Mouse (Mus musculus) limb, embryonic 14.5 days (tissue): ENCODE measurements around the gene Zfp652. TPM values are rescaled to one million over a fixed set of nuclear protein-coding genes. Genes with fewer than 3 reads are reported as not detected.
"Not testable (repeated sequence)": the region's sequence is repeated elsewhere in the genome, so short reads cannot be mapped to it uniquely, and the experiment has no call there.

Experiments
- ATAC-seq: fragments of 200-750 bp; cut with Nextera tagmentation; 2 replicates; pipeline ENCODE4 v1.8.0; 2017; ENCODE audit warnings: low read depth, moderate number of reproducible peaks, moderate TSS enrichment; ENCODE audit not compliant: low FRiP score
- DNase-seq: peaks from one replicate; pipeline ENCODE4 v3.0.0-alpha.2; 2015; ENCODE audit warnings: low spot score
- H3K27ac ChIP-seq: fragments of 300-500 bp; sonication (generic); replicated peaks from 2 replicates; pipeline ENCODE4 v1.5.1; 2014; ENCODE audit warnings: low read depth, mild to moderate bottlenecking, low read length, moderate library complexity, mixed read lengths
- H3K27me3 ChIP-seq: fragments of 300-500 bp; sonication (generic); 2 replicates; pipeline ENCODE4 v1.6.1; 2014; ENCODE audit warnings: low read length, mixed read lengths; ENCODE audit not compliant: control insufficient read depth, insufficient read depth
- H3K36me3 ChIP-seq: fragments of 300-500 bp; sonication (generic); 2 replicates; pipeline ENCODE4 v1.6.1; 2014; ENCODE audit warnings: mild to moderate bottlenecking, low read length, moderate library complexity, mixed read lengths; ENCODE audit not compliant: control insufficient read depth, insufficient read depth
- H3K4me1 ChIP-seq: fragments of 300-500 bp; sonication (generic); 2 replicates; pipeline ENCODE4 v1.6.1; 2014; ENCODE audit warnings: antibody characterized with exemption, low read length, mixed read lengths; ENCODE audit not compliant: control insufficient read depth, insufficient read depth
- H3K4me2 ChIP-seq: fragments of 300-500 bp; sonication (generic); replicated peaks from 2 replicates; pipeline ENCODE4 v1.6.1; 2014; ENCODE audit warnings: low read depth, mild to moderate bottlenecking, low read length, moderate library complexity; ENCODE audit not compliant: severe bottlenecking
- H3K4me3 ChIP-seq: fragments of 300-500 bp; sonication (generic); replicated peaks from 2 replicates; pipeline ENCODE4 v1.5.1; 2014; ENCODE audit warnings: low read length
- H3K9ac ChIP-seq: fragments of 300-500 bp; sonication (generic); 2 replicates; pipeline ENCODE4 v1.6.1; 2014; ENCODE audit warnings: mild to moderate bottlenecking, low read depth, low read length, moderate library complexity; ENCODE audit not compliant: severe bottlenecking
- H3K9me3 ChIP-seq: fragments of 300-500 bp; sonication (generic); 2 replicates; pipeline ENCODE4 v1.6.1; 2016; ENCODE audit warnings: low read length; ENCODE audit not compliant: control insufficient read depth
- POLR2A ChIP-seq: fragments of 200-500 bp; IDR thresholded peaks from 2 replicates; pipeline ENCODE4 v1.8.0; 2012; ENCODE audit warnings: inconsistent platforms, mild to moderate bottlenecking, moderate library complexity, borderline replicate concordance; ENCODE audit not compliant: insufficient read depth, insufficient read length; ENCODE audit errors: extremely low read depth
- WGBS: fragments of 180-500 bp; shearing (Covaris S2); extraction: QIAGEN DNeasy Blood & Tissue Kit; methylation state at CpG from one replicate; pipeline ENCODE4 v1.1.7; 2014; 5-methylcytosine and 5-hydroxymethylcytosine counted together
- polyA plus RNA-seq, 2 experiments: library from polyadenylated mRNA; depleted of rRNA in 1 of 2; stranded (reverse) in 1 of 2; unstranded in 1 of 2; fragments of >200 nt; fragmentation: Nextera tagmentation in 1 of 2; extraction: Ambion mirVana in 1 of 2; gene quantifications; 2 replicates each; pipeline versions ENCODE4 v1.2.1 to v1.2.3; 2012 to 2014

Gene Zfp652
- polyA plus RNA-seq, 2 experiments = 13.8 to 25.3 TPM

DNA sequence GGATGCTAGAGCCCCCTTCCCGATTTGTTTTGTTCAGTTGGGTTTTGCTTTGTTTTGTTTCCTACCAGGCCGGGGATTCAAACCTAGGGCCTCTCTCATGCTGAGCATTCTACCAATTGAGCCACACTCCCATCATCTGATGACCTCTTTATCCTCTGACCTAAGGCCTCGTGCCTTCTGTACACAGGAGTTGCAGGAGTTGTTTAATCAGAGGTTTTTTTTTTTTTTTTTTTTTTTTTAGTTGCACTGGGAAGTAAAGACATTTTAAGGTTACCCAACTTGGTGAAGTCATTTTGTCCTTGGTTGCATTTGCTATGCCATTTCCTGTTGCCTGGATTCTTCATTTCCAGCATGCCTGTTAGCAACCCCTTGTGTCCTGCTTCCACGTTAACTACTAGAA lies 157.0 kb downstream of the Zfp652 start:
- no peaks in the 10 kb centered on the region; the same call in 1 of the 2 replicates for H3K27me3 ChIP-seq
- H3K4me1 ChIP-seq = no peaks in the 10 kb centered on the region
- no peak for TF ChIP-seq POLR2A
- DNase-seq = no peak
- ATAC-seq = no peak
- H3K36me3 ChIP-seq = no peaks in the 10 kb centered on the region
- no peak overlapping the region for H3K4me3 ChIP-seq
- H3K9me3 ChIP-seq = no peaks in the 10 kb centered on the region
- H3K9ac ChIP-seq = no peak overlapping the region
- H3K27ac ChIP-seq = no peak overlapping the region
- 73% methylated on average over 4 of the region's 4 CpGs for WGBS
- no peak overlapping the region for H3K4me2 ChIP-seq

DNA sequence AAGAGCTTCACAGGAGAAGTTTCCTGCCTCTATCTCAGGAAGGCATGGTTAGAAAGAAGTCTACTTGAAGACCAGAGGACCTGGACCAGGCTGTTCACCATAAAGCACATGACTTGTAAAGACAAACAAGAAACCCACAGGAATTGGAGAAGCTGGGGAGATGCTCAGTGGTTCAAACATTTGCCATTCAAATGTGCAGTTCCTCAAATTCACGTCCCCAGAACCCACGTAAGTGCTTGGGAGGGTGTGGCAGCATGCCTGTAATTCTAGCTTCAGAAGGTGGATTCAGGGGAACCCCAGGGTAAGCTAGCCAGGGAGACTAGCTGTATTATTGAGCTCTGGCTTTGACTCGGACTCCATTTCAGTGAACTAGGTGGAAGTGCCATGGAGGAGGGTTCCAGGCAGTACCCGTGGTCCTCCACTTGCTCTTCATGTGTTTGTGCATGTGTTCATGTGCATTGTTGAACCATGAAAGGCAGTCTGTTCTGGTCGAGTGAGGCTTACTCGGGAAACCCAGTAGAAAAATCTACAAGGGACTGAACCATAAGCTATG lies 157.5 kb downstream of the Zfp652 start:
- Histone ChIP-seq H3K4me1 (no peaks in the 10 kb centered on the region), H3K4me2 (no peak overlapping the region), H3K27ac (no peak overlapping the region), H3K9ac (no peak overlapping the region), H3K27me3 (no peaks in the 10 kb centered on the region; the same call in 1 of the 2 replicates), H3K4me3 (no peak overlapping the region), H3K36me3 (no peaks in the 10 kb centered on the region), H3K9me3 (no peaks in the 10 kb centered on the region)
- ATAC-seq (no peak), DNase-seq (no peak)
- 67% methylated on average over 6 of the region's 6 CpGs for WGBS
- TF ChIP-seq POLR2A = no peak

DNA sequence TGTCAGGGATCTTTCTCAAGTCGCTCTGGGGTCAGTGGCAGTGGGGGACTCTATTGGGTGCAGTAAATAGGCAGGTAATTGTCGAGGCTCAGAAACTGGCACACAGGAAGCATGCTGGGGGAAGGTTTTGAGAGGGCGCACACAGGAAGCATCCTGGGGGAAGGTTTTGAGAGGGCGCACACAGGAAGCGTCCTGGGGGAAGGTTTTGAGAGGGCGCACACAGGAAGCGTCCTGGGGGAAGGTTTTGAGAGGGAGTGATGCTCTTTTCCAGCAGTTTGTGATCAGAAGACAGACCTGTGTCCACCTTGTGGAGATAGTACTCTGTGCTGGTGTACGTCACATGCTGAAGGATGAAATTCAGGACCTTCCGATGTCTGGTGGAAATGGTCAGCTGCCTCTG lies 163.3 kb downstream of the Zfp652 start:
- H3K4me3 ChIP-seq = no peak overlapping the region
- H3K4me2 ChIP-seq = no peak overlapping the region
- H3K9ac ChIP-seq = no peak overlapping the region
- H3K36me3 ChIP-seq = no peaks in the 10 kb centered on the region
- TF ChIP-seq POLR2A = no peak
- H3K4me1 ChIP-seq = no peaks in the 10 kb centered on the region
- no peak overlapping the region for H3K27ac ChIP-seq
- no peaks in the 10 kb centered on the region; the same call in 1 of the 2 replicates for H3K27me3 ChIP-seq
- DNase-seq (no peak), ATAC-seq (no peak)
- WGBS = 24% methylated on average over 9 of the region's 9 CpGs
- no peaks in the 10 kb centered on the region for H3K9me3 ChIP-seq

GRCm38 (mm10) chr11:95876296-95876695 lies 163.8 kb downstream of the Zfp652 start:
- H3K9me3 ChIP-seq = no peaks in the 10 kb centered on the region
- no peak overlapping the region for H3K4me2 ChIP-seq
- H3K4me3 ChIP-seq = no peak overlapping the region
- no peaks in the 10 kb centered on the region for H3K4me1 ChIP-seq
- ATAC-seq (no peak), DNase-seq (peak; percentile 78)
- H3K27ac ChIP-seq = no peak overlapping the region
- no peaks in the 10 kb centered on the region; the same call in 1 of the 2 replicates for H3K27me3 ChIP-seq
- no peak for TF ChIP-seq POLR2A
- H3K36me3 ChIP-seq = no peaks in the 10 kb centered on the region
- WGBS = 21% methylated on average over 7 of the region's 7 CpGs
- no peak overlapping the region for H3K9ac ChIP-seq

GRCm38 (mm10) chr11:95879861-95880260 lies 167.4 kb downstream of the Zfp652 start:
- WGBS = 74% methylated on average over 2 of the region's 2 CpGs
- H3K27ac ChIP-seq, H3K9ac ChIP-seq, ATAC-seq, H3K9me3 ChIP-seq, H3K4me1 ChIP-seq, DNase-seq, H3K4me2 ChIP-seq, H3K27me3 ChIP-seq, H3K4me3 ChIP-seq, H3K36me3 ChIP-seq: not testable (repeated sequence)

Other genes starting within 250 kb of the Zfp652 start
- gene Nxph3, start 198.1 kb upstream of the Zfp652 start, polyA plus RNA-seq (2012; rRNA removed) = 1.9 and 2.4 TPM in 2 replicates
- gene Nxph3, start 198.1 kb upstream of the Zfp652 start, polyA plus RNA-seq (2014; fragmentation: Nextera tagmentation; extraction: Ambion mirVana) = 0.82 and 0.91 TPM in 2 replicates
- 52.7 and 74.9 TPM in 2 replicates for gene Ngfr, start 124.9 kb upstream of the Zfp652 start, polyA plus RNA-seq (2012; rRNA removed)
- gene Ngfr, start 124.9 kb upstream of the Zfp652 start, polyA plus RNA-seq (2014; fragmentation: Nextera tagmentation; extraction: Ambion mirVana) = 30.4 and 32.3 TPM in 2 replicates
- 209 and 309 TPM in 2 replicates for gene Phb, start 45.7 kb upstream of the Zfp652 start, polyA plus RNA-seq (2012; rRNA removed)
- gene Phb, start 45.7 kb upstream of the Zfp652 start, polyA plus RNA-seq (2014; fragmentation: Nextera tagmentation; extraction: Ambion mirVana) = 226 and 227 TPM in 2 replicates
- gene B130006D01Rik, start 10.9 kb downstream of the Zfp652 start, polyA plus RNA-seq (2012; rRNA removed) = 0.34 and 0.46 TPM in 2 replicates
- gene B130006D01Rik, start 10.9 kb downstream of the Zfp652 start, polyA plus RNA-seq (2014; fragmentation: Nextera tagmentation; extraction: Ambion mirVana) = 1.6 and 2.2 TPM in 2 replicates
- gene Phospho1, start 111.8 kb downstream of the Zfp652 start, polyA plus RNA-seq (2012; rRNA removed) = 35.5 and 59.3 TPM in 2 replicates
- 2.4 and 2.5 TPM in 2 replicates for gene Phospho1, start 111.8 kb downstream of the Zfp652 start, polyA plus RNA-seq (2014; fragmentation: Nextera tagmentation; extraction: Ambion mirVana)
- 5.1 and 10.0 TPM in 2 replicates for gene Gngt2, start 124.5 kb downstream of the Zfp652 start, polyA plus RNA-seq (2012; rRNA removed)
- gene Gngt2, start 124.5 kb downstream of the Zfp652 start, polyA plus RNA-seq (2014; fragmentation: Nextera tagmentation; extraction: Ambion mirVana) = 12.4 and 14.0 TPM in 2 replicates
- 7.8 and 11.9 TPM in 2 replicates for gene Abi3, start 129.8 kb downstream of the Zfp652 start, polyA plus RNA-seq (2012; rRNA removed)
- 2.5 and 5.5 TPM in 2 replicates for gene Abi3, start 129.8 kb downstream of the Zfp652 start, polyA plus RNA-seq (2014; fragmentation: Nextera tagmentation; extraction: Ambion mirVana)
- gene B4galnt2, start 202.2 kb downstream of the Zfp652 start, polyA plus RNA-seq (2012; rRNA removed) = 0.04 TPM in 1 of 2 replicates, not detected in the other
- not detected in 2 replicates for gene B4galnt2, start 202.2 kb downstream of the Zfp652 start, polyA plus RNA-seq (2014; fragmentation: Nextera tagmentation; extraction: Ambion mirVana)